12 mouse cellular contexts compared by ENCODE assay signal in genomic region chr12:99601392-99601791, GRCm38 (mm10).
"Had no signal": no experiment of that assay in that cellular context is flagged by ENCODE, and none has a peak within 500 bp of the region (broad histone marks: within the 10 kb centered on the region; RNA-seq: fewer than 3 reads in every experiment).

No protein-coding gene starts in this region.

- H3K9ac ChIP-seq: liver, embryonic 15.5 days; lung, embryonic 15.5 days; midbrain, embryonic 13.5 days; neural tube, embryonic 15.5 days had no signal

- DNase-seq: kidney, postnatal 10 days; kidney, postnatal 4 days; right cerebral cortex, adult 18-20 months; right cerebral cortex, postnatal 25 days; thymus, postnatal 36 days had no signal

- H3K4me2 ChIP-seq: liver, embryonic 11.5 days; liver, embryonic 15.5 days; midbrain, embryonic 13.5 days; neural tube, embryonic 15.5 days had no signal

- H3K9me3 ChIP-seq: liver, embryonic 15.5 days; lung, embryonic 15.5 days; midbrain, embryonic 13.5 days; neural tube, embryonic 15.5 days had no signal

- H3K4me1 ChIP-seq: liver, embryonic 15.5 days; neural tube, embryonic 15.5 days had no signal

- H3K27me3 ChIP-seq: liver, embryonic 15.5 days; lung, embryonic 15.5 days; midbrain, embryonic 13.5 days; neural tube, embryonic 15.5 days had no signal

- H3K4me3 ChIP-seq: layer of hippocampus, adult 2 months; liver, embryonic 15.5 days; lung, embryonic 15.5 days; midbrain, embryonic 13.5 days; myocyte; neural tube, embryonic 15.5 days had no signal

- H3K36me3 ChIP-seq: liver, embryonic 15.5 days; lung, embryonic 15.5 days; midbrain, embryonic 13.5 days; neural tube, embryonic 15.5 days had no signal

- H3K27ac ChIP-seq: layer of hippocampus, adult 2 months; liver, embryonic 15.5 days; lung, embryonic 15.5 days; midbrain, embryonic 13.5 days; neural tube, embryonic 15.5 days had no signal

- ATAC-seq: midbrain, embryonic 13.5 days had no signal
